Mouse (Mus musculus) heart, postnatal 0 days (tissue): ENCODE results near the gene Myom3. TPM values are rescaled to one million over a fixed set of nuclear protein-coding genes. Genes with fewer than 3 reads are reported as not detected.
A peak's percentile ranks its signal among the peaks of the same experiment; 100 is the strongest.

Experiments
- ATAC-seq: fragments of 200-750 bp; cut with Nextera tagmentation; 2 replicates; pipeline ENCODE4 v1.8.0; 2017; ENCODE audit warnings: low read depth, moderate number of reproducible peaks, moderate library complexity; ENCODE audit not compliant: insufficient read depth
- DNase-seq: peaks from one replicate; pipeline ENCODE4 v3.0.0-alpha.2; 2016; ENCODE audit warnings: low spot score
- H3K27ac ChIP-seq: fragments of 300-500 bp; sonication (generic); 2 replicates; pipeline ENCODE4 v1.5.1; 2014; ENCODE audit warnings: low read depth, mild to moderate bottlenecking
- H3K27me3 ChIP-seq: fragments of 300-500 bp; sonication (generic); 2 replicates; pipeline ENCODE4 v1.6.1; 2014; ENCODE audit warnings: low read length, mixed read lengths; ENCODE audit not compliant: control insufficient read depth, insufficient read depth
- H3K36me3 ChIP-seq: fragments of 300-500 bp; sonication (generic); replicated peaks from 2 replicates; pipeline ENCODE4 v1.6.1; 2014; ENCODE audit warnings: low read length, mixed read lengths; ENCODE audit not compliant: control insufficient read depth, insufficient read depth
- H3K4me1 ChIP-seq: fragments of 300-500 bp; sonication (generic); 2 replicates; pipeline ENCODE4 v1.6.1; 2014; ENCODE audit warnings: antibody characterized with exemption; ENCODE audit not compliant: control insufficient read depth, insufficient read depth
- H3K4me2 ChIP-seq: fragments of 300-500 bp; sonication (generic); 2 replicates; pipeline ENCODE4 v1.6.1; 2014; ENCODE audit warnings: low read depth, mild to moderate bottlenecking, low read length, moderate library complexity
- H3K4me3 ChIP-seq: fragments of 300-500 bp; sonication (generic); 2 replicates; pipeline ENCODE4 v1.5.1; 2014; ENCODE audit warnings: low read depth, low read length
- H3K9ac ChIP-seq: fragments of 300-500 bp; sonication (generic); replicated peaks from 2 replicates; pipeline ENCODE4 v1.6.1; 2014; ENCODE audit warnings: low read depth, low read length, mixed read lengths
- H3K9me3 ChIP-seq: fragments of 300-500 bp; sonication (generic); replicated peaks from 2 replicates; pipeline ENCODE4 v1.6.1; 2016; ENCODE audit warnings: low read length; ENCODE audit not compliant: control insufficient read depth
- CTCF ChIP-seq: IDR thresholded peaks from 2 replicates; pipeline ENCODE4 v1.5.1; 2016; ENCODE audit warnings: antibody characterized with exemption, control low read depth, low read depth
- EP300 ChIP-seq: IDR thresholded peaks from 2 replicates; pipeline ENCODE4 v1.6.1; 2016; ENCODE audit warnings: antibody characterized with exemption, low read depth
- WGBS: fragments of 180-500 bp; shearing (Covaris S2); extraction: QIAGEN DNeasy Blood & Tissue Kit; methylation state at CpG from one replicate; pipeline ENCODE4 v1.1.7; 2014; 5-methylcytosine and 5-hydroxymethylcytosine counted together
- polyA plus RNA-seq: library from polyadenylated mRNA; unstranded; fragments of >200 nt; fragmentation: Nextera tagmentation; extraction: Ambion mirVana; gene quantifications from 2 replicates; pipeline ENCODE4 v1.2.1, GENCODE M21; 2015
- total RNA-seq: library from RNA; depleted of rRNA; stranded (reverse); fragments of >200 nt; gene quantifications from 2 replicates; pipeline ENCODE4 v1.2.3, GENCODE M21; 2014; ENCODE audit warnings: low replicate concordance

Gene Myom3
- total and polyA plus RNA-seq, 2 experiments from 2014 or later: 0.27 to 0.82 TPM

GRCm38 (mm10) chr4:135814896-135815295, 55.4 kb downstream of the Myom3 start:
- TF ChIP-seq EP300 (no peak), CTCF (no peak)
- Histone ChIP-seq H3K9me3 (no peaks in the 10 kb centered on the region), H3K36me3 (no peaks in the 10 kb centered on the region), H3K27me3 (no peaks in the 10 kb centered on the region), H3K4me2 (no peak overlapping the region), H3K4me3 (no peak overlapping the region), H3K9ac (no peak overlapping the region), H3K4me1 (no peaks in the 10 kb centered on the region), H3K27ac (no peak overlapping the region)
- DNase-seq (no peak), ATAC-seq (no peak)
- WGBS: 77% methylated on average over 7 of the region's 7 CpGs

GRCm38 (mm10) chr4:135816905-135817622, 57.5 kb downstream of the Myom3 start:
- Histone ChIP-seq H3K9me3 (no peaks in the 10 kb centered on the region), H3K4me1 (0 out of 2 replicates have a peak, but pooled peaks cover 2% of the 10 kb centered on the region), H3K9ac (no peak overlapping the region), H3K4me2 (no peak overlapping the region), H3K36me3 (no peaks in the 10 kb centered on the region), H3K27ac (no peak overlapping the region), H3K27me3 (no peaks in the 10 kb centered on the region), H3K4me3 (no peak overlapping the region)
- no peak for DNase-seq
- TF ChIP-seq CTCF (peak; percentile 69), EP300 (no peak)
- WGBS: 24% methylated on average over 12 of the region's 12 CpGs
- ATAC-seq: no peak

GRCm38 (mm10) chr4:135818366-135818765, 58.9 kb downstream of the Myom3 start:
- Histone ChIP-seq H3K9ac (no peak overlapping the region), H3K36me3 (no peaks in the 10 kb centered on the region), H3K4me2 (no peak overlapping the region), H3K27ac (no peak overlapping the region), H3K4me3 (no peak overlapping the region), H3K9me3 (no peaks in the 10 kb centered on the region), H3K27me3 (no peaks in the 10 kb centered on the region), H3K4me1 (0 out of 2 replicates have a peak, but pooled peaks cover 2% of the 10 kb centered on the region)
- ATAC-seq: no peak
- 89% methylated on average over 3 of the region's 3 CpGs for WGBS
- no peak for DNase-seq
- TF ChIP-seq EP300 (no peak), CTCF (no peak)

GRCm38 (mm10) chr4:135819826-135820526, 60.5 kb downstream of the Myom3 start:
- peak; percentile 34; the same call in 1 of the 2 replicates for ATAC-seq
- Histone ChIP-seq H3K4me1 (0 out of 2 replicates have a peak, but pooled peaks cover 2% of the 10 kb centered on the region), H3K4me2 (no peak overlapping the region), H3K36me3 (no peaks in the 10 kb centered on the region), H3K4me3 (no peak overlapping the region), H3K27ac (peak overlapping the region; percentile 58), H3K9me3 (no peaks in the 10 kb centered on the region), H3K9ac (no peak overlapping the region), H3K27me3 (no peaks in the 10 kb centered on the region)
- DNase-seq: peak; percentile 30
- WGBS: 44% methylated on average over 17 of the region's 17 CpGs
- no peak for TF ChIP-seq EP300
- TF ChIP-seq CTCF: no peak

GRCm38 (mm10) chr4:135821772-135822171, 62.3 kb downstream of the Myom3 start:
- no peaks in the 10 kb centered on the region for H3K9me3 ChIP-seq
- H3K4me1 ChIP-seq: 0 out of 2 replicates have a peak, but pooled peaks cover 2% of the 10 kb centered on the region
- TF ChIP-seq EP300: no peak
- no peak for TF ChIP-seq CTCF
- no peak overlapping the region for H3K9ac ChIP-seq
- 89% methylated on average over 4 of the region's 4 CpGs for WGBS
- no peak overlapping the region for H3K4me2 ChIP-seq
- no peak for ATAC-seq
- H3K27ac ChIP-seq: no peak overlapping the region
- no peak overlapping the region for H3K4me3 ChIP-seq
- no peaks in the 10 kb centered on the region for H3K27me3 ChIP-seq
- H3K36me3 ChIP-seq: no peaks in the 10 kb centered on the region
- no peak for DNase-seq
